Mouse (Mus musculus) heart, embryonic 10.5 days (tissue): ENCODE measurements at regions not wholly inside any gene's neighbourhood (a gene's known extent, or its start where the extent isn't known, plus 50 kb on each side); places are given as distances from the start of the nearest gene placed in this dataset.

ENCODE experiments used
- DNase-seq: peaks from one replicate; pipeline ENCODE4 v3.0.0-alpha.2; 2017; ENCODE audit warnings: low spot score
- H3K27ac ChIP-seq: fragments of 300-500 bp; sonication (generic); 2 replicates; pipeline ENCODE4 v1.5.1; 2016; ENCODE audit warnings: mild to moderate bottlenecking
- H3K27me3 ChIP-seq: fragments of 300-500 bp; sonication (generic); 2 replicates; pipeline ENCODE4 v1.6.1; 2016; ENCODE audit warnings: mild to moderate bottlenecking; ENCODE audit not compliant: poor library complexity, insufficient read depth, severe bottlenecking
- H3K36me3 ChIP-seq: fragments of 300-500 bp; sonication (generic); 2 replicates; pipeline ENCODE4 v1.6.1; 2016; ENCODE audit warnings: mild to moderate bottlenecking, moderate library complexity
- H3K4me1 ChIP-seq: fragments of 300-500 bp; sonication (generic); 2 replicates; pipeline ENCODE4 v1.6.1; 2016; ENCODE audit warnings: mild to moderate bottlenecking
- H3K4me3 ChIP-seq: fragments of 300-500 bp; sonication (generic); 2 replicates; pipeline ENCODE4 v1.5.1; 2016; ENCODE audit warnings: mild to moderate bottlenecking, moderate library complexity
- H3K9me3 ChIP-seq: fragments of 300-500 bp; sonication (generic); 2 replicates; pipeline ENCODE4 v1.6.1; 2016; ENCODE audit warnings: mild to moderate bottlenecking, moderate library complexity
- WGBS: fragments of 180-500 bp; shearing (Covaris S2); methylation state at CpG from one replicate; pipeline ENCODE4 v1.1.7; 2016; 5-methylcytosine and 5-hydroxymethylcytosine counted together

DNA sequence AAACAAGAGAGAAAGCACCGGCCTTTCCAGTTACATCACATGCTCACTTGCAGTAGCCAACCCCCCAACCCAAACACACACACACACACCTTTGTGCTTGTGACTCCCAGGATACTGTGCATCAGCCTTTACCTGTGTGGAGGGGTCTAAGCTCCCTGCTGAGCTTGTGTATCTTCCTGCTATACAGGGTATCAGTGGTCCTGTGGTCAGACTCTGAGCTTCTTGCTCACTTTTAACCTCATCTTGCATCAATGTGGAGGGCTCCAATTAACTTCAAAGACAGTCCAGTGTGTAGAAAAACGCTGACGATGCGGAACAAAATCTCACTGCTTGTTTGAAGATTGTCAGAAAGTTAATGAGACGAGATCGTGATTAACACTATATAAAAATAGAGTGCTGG lies 71.4 kb upstream of the Gypa start:
- H3K27me3 ChIP-seq: no peaks in the 10 kb centered on the region
- H3K4me1 ChIP-seq: no peaks in the 10 kb centered on the region
- H3K4me3 ChIP-seq: no peak overlapping the region
- H3K9me3 ChIP-seq: no peaks in the 10 kb centered on the region
- H3K27ac ChIP-seq: no peak overlapping the region
- H3K36me3 ChIP-seq: no peaks in the 10 kb centered on the region
- no peak for DNase-seq
- WGBS: 84% methylated on average over 6 of the region's 6 CpGs

DNA sequence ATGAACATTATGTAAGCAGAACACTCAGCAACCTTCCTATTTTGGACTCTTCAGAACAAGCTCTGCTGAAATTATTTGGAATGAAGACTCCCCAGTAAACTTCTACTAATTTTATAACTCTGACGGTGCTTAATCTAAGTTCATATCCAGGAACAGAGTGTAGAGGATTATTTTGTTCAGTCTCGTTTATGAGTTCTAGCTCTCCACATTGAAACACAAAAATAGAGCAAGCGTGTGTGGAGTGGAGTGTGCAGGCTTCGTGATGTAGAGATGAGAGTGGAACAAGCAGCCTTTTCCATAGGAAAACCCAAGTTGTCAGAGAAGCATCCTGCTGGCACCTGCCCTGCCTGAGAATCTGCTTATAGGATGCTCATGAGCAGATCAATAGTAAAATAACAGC lies 77.5 kb upstream of the Gypa start:
- no peak for DNase-seq
- WGBS: 84% methylated on average over 4 of the region's 4 CpGs
- Histone ChIP-seq H3K4me1 (no peaks in the 10 kb centered on the region), H3K36me3 (no peaks in the 10 kb centered on the region), H3K27me3 (no peaks in the 10 kb centered on the region), H3K9me3 (no peaks in the 10 kb centered on the region), H3K4me3 (no peak overlapping the region), H3K27ac (no peak overlapping the region)

DNA sequence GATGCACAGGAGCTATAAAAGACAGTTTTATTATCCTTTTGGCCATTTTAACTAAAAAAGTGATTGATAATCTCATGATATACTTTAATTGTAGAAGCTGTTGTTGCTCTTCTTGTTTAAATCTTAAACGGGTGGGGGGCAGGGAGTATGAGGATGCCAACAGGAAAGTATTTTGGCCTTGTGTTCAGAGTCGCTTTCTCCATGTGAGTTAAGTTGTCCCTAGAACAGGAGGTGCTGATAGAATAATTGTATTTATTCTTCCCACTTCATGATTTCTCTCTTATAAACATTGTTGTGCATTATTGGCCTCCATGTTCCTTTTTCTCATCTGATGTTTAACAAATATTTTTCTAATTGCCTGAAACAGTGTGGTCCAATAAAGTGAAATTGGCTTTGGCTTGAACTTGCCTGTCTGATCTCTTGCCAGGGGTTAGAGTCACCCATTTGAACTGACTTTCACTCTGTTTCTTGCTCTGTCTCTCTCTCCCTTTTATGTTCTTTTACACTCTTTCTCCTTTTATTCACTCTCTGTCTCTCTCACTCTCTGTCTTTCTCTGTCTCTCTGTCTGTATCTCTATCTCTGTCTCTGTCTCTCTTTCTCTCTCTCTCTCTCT lies 93.9 kb upstream of the Gypa start:
- no peaks in the 10 kb centered on the region for H3K9me3 ChIP-seq
- DNase-seq: no peak
- H3K4me1 ChIP-seq: no peaks in the 10 kb centered on the region
- H3K4me3 ChIP-seq: no peak overlapping the region
- H3K27ac ChIP-seq: no peak overlapping the region
- no peaks in the 10 kb centered on the region for H3K27me3 ChIP-seq
- no peaks in the 10 kb centered on the region for H3K36me3 ChIP-seq
- WGBS: 78% methylated on average over 2 of the region's 2 CpGs

DNA sequence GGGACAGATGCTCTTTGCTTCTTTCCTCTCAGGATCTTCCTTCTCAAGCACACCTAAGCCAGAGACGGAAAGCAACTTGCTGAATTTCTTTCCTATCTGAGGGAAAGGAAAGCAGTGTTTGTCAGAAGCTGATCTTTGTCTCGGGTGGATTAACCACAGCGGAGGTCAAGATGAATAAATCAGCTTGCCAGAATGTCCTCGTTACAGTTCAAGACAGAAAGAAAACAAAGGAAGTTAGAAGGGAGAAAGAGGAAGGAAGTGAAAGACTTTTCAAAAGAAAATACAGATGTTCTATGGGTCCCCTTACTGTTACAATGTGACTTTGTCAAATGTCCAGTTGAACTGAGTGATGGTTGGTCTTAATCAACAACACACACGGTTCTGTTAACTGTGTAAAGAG lies 98.6 kb upstream of the Gypa start:
- no peaks in the 10 kb centered on the region for H3K4me1 ChIP-seq
- no peaks in the 10 kb centered on the region for H3K27me3 ChIP-seq
- 44% methylated on average over 5 of the region's 5 CpGs for WGBS
- no peaks in the 10 kb centered on the region for H3K36me3 ChIP-seq
- DNase-seq: no peak
- no peaks in the 10 kb centered on the region for H3K9me3 ChIP-seq
- H3K27ac ChIP-seq: no peak overlapping the region
- no peak overlapping the region for H3K4me3 ChIP-seq

DNA sequence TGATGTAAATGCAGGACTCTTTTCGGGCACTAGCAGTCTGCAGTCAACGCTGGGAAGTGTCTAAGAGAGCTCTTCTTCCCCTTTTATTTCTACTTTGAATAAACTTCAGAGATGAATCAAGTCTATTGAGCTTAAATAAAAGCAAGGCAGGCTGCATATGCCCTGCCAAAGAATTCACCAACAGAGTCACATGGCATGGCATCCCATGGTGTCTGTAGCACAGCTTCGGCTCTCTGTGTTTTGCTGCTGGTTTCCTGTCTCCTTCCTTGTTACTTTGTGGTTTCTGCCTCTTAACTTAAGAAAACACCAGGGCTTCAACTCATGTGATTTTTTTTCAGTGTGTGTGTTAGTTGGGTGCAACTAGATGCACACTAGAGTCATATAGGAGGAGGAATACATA lies 100.5 kb upstream of the Gypa start:
- no peaks in the 10 kb centered on the region for H3K4me1 ChIP-seq
- WGBS: 84% methylated on average over 3 of the region's 3 CpGs
- DNase-seq: no peak
- no peak overlapping the region for H3K27ac ChIP-seq
- no peak overlapping the region for H3K4me3 ChIP-seq
- H3K9me3 ChIP-seq: no peaks in the 10 kb centered on the region
- H3K27me3 ChIP-seq: no peaks in the 10 kb centered on the region
- H3K36me3 ChIP-seq: no peaks in the 10 kb centered on the region

DNA sequence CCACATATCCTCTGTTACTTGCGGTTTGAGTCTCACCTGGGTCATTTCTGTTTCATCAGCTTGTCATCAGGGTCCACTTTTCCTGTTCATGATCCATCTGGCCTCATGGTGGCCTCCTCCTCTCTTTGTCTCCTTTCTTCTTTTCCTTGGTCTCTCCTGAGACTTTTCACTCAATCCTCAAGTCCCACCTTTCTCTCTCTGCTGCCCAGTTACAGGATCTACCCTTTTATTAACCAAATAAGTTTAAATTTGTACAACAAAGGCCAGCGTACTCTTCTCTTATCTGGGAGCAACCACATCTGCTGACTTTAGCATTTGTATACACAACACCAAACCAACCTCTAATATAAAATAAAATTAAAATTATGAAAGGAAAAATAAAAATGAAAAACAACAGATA lies 124.4 kb upstream of the Gypa start:
- Histone ChIP-seq H3K27ac (no peak overlapping the region), H3K36me3 (no peaks in the 10 kb centered on the region), H3K4me3 (no peak overlapping the region), H3K9me3 (no peaks in the 10 kb centered on the region), H3K4me1 (no peaks in the 10 kb centered on the region), H3K27me3 (no peaks in the 10 kb centered on the region)
- 90% methylated on average over 2 of the region's 2 CpGs for WGBS
- DNase-seq: no peak

DNA sequence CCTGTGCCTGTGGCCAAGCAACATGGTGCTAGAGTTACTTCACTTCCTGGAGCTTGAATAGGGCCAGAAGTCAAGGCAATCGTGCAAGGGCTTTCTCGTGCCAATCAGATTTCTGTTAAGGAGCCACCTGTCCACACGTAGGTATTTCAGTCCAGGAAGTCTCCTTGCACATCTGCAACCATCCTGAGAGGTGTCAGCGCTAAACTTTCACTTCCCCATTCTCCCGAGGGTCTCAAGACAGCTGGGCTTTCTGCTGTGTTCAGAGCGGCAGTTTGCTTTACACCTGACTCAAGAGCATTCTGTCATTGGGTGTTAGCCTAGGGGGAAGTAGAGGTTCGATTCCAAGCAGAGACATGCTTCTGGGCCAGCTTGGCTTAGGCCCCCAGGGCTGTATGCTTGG lies 129.5 kb upstream of the Gypa start:
- Histone ChIP-seq H3K27ac (no peak overlapping the region), H3K36me3 (no peaks in the 10 kb centered on the region), H3K27me3 (no peaks in the 10 kb centered on the region), H3K9me3 (no peaks in the 10 kb centered on the region), H3K4me1 (no peaks in the 10 kb centered on the region), H3K4me3 (no peak overlapping the region)
- 70% methylated on average over 7 of the region's 7 CpGs for WGBS
- no peak for DNase-seq

DNA sequence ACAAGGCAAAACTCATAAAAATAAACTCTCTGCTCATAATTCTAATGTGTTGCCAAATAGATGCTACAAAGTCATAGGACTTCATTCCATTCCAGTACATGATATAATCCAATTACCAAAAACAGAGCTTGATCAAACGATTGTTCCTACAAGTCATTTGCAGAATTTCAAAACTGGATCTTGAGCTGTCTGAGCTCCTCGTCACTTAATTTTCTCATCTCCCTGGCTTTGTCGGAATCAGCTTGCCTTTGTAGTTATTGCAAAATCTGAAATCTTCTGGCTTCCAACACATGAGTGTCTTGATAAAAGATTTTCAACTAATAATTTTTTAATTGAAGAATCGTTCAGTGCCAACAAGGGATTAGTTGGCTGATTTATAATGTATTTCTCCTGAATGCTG lies 150.3 kb upstream of the Gypa start:
- Histone ChIP-seq H3K4me1 (no peaks in the 10 kb centered on the region), H3K9me3 (no peaks in the 10 kb centered on the region), H3K4me3 (no peak overlapping the region), H3K27ac (no peak overlapping the region), H3K27me3 (no peaks in the 10 kb centered on the region), H3K36me3 (no peaks in the 10 kb centered on the region)
- WGBS: 88% methylated on average over 4 of the region's 4 CpGs
- no peak for DNase-seq

DNA sequence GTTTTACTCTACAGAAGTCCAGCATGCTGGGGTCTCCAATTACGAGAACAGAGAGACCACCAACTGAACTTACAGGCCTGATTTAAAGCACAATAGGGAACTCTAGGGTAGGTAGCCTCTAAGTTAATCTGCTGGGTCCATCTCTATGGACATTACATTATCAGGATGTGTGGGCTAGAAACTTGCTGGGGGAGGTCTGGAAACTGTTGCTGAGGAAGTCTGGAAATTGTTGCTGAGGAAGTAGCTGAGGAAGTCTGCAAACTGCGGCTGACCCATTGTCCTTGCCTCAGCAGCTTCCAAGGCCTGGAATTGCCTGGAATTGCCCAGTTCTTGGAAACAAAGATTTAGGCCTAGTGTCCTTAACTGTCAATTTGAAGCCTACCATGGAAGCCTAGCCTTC lies 155.7 kb upstream of the Gypa start:
- Histone ChIP-seq H3K9me3 (no peaks in the 10 kb centered on the region), H3K27me3 (no peaks in the 10 kb centered on the region), H3K4me3 (no peak overlapping the region), H3K27ac (no peak overlapping the region), H3K36me3 (no peaks in the 10 kb centered on the region), H3K4me1 (no peaks in the 10 kb centered on the region)
- DNase-seq: no peak
- 64% methylated on average over 2 of the region's 2 CpGs for WGBS

DNA sequence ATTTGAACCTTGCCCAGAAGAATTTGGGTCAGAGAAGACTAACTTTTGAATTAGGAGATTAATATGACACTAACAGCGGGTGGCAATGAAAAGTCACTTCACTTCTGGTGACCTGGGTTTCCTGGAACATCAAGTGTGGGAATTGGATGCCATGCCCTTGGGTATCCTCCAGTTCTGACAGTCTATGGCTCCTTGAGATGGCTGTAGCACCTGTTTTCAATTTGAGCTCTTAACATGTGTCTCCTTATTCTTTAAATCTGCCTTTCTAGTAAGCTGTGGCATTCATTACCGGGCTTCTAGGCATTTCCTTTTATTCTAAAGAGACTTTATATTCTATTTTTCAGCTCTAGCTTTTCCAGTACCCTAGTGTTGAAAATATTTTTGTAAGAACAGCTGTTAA lies 164.9 kb upstream of the Gypa start:
- H3K4me1 ChIP-seq: peaks cover 9% of the 10 kb centered on the region
- H3K36me3 ChIP-seq: no peaks in the 10 kb centered on the region
- no peak for DNase-seq
- H3K9me3 ChIP-seq: no peaks in the 10 kb centered on the region
- 65% methylated on average over 2 of the region's 2 CpGs for WGBS
- no peak overlapping the region for H3K4me3 ChIP-seq
- H3K27me3 ChIP-seq: no peaks in the 10 kb centered on the region
- H3K27ac ChIP-seq: no peak overlapping the region

DNA sequence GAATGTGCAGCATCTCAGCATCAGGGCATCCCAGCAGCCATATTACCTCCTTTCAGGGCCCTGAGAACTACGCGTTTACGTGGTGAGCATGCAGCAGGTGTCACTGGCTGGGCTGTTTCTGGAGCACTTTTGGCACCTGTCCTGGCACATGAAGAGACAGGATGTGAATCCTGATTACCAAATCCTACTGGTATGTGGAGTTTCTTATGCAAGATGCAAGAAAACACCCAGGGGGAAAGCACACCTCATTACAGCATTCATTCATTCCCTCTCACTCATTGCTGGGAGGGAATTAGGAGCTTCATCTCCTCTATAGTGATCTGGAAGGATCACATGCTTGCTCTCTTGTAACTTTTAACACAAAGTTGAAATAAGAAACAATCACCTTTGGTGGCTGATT lies 167.7 kb upstream of the Gypa start:
- no peak for DNase-seq
- H3K4me1 ChIP-seq: peaks cover 9% of the 10 kb centered on the region
- H3K27me3 ChIP-seq: no peaks in the 10 kb centered on the region
- H3K9me3 ChIP-seq: no peaks in the 10 kb centered on the region
- H3K27ac ChIP-seq: no peak overlapping the region
- H3K4me3 ChIP-seq: no peak overlapping the region
- H3K36me3 ChIP-seq: no peaks in the 10 kb centered on the region
- 96% methylated on average over 3 of the region's 3 CpGs for WGBS

DNA sequence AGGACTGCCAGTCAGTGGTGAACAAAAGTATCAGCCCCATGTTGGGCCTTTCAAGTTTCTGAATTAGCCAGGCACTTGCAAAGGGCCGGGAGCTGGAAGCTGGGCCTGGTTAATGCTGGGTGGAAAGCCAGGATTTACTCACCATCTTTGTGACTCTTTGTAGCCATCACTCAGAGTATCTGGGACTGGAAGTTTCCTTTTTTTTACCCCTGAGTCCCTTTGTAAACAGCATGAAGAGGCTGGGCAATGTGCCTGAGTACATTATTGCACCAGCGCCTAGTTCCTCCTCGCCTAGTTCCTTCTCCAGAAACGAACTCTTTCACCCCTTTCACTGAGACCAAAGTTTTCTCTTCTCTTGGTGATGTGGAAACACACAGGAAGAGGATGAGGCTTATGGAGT lies 168.4 kb upstream of the Gypa start:
- H3K27ac ChIP-seq: no peak overlapping the region
- no peaks in the 10 kb centered on the region for H3K36me3 ChIP-seq
- WGBS: 82% methylated on average over 4 of the region's 4 CpGs
- DNase-seq: no peak
- no peaks in the 10 kb centered on the region for H3K27me3 ChIP-seq
- H3K4me3 ChIP-seq: no peak overlapping the region
- H3K4me1 ChIP-seq: peaks cover 9% of the 10 kb centered on the region
- H3K9me3 ChIP-seq: no peaks in the 10 kb centered on the region

DNA sequence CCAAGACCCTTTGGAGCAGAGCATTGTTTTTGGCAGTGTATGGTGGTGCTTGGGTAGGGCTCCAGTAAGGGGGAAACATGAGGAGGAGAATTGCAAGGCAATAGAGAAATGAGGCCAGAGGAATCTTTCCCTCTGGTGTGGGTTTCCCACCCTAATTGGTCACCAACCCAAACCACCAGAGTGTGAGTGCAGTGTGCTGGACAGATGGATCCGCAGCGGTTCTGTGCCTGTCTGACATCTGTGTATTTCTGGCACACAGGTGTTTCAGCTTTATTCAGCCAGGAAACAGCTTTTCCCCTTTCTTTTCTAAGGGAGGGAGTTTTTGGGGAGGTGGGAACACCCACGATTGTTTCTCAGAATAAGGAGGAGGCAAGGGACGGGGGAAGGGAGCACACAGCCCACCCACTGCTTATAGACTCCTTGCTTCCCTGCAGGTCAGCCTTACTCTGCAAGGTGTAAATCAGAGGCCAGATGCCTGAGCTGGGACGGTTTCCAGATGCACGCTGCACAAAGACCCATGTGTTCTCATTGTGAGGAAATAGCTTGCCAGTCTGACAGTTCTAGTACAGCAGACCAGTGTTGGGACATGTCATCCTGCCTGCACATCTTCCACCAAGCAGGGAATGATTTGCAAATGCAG lies 175.2 kb upstream of the Gypa start:
- 40% methylated on average over 6 of the region's 6 CpGs for WGBS

DNA sequence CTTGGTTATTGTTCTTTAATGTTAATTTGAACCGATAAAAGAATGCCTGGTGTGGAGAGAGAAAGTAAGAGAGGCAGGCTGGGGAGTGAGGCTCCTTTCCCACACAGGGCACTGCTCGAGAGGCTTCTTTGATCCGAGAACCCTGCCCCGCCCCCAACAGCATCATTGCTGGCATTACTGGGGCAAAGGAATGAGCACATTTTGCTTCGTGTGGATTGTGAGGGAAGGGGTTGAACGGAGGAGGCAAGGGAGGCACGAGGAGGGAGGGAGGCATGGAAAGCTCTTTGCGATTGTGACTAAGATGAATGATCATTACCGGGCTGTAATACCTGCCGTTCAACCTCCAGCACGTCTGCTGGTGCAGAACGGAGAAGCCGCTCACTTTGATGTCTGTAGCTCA lies 178.2 kb upstream of the Gypa start:
- H3K27ac ChIP-seq: no peak overlapping the region

More for the DNA sequence above, 175.2 kb upstream of the Gypa start:
- H3K27ac ChIP-seq: no peak overlapping the region
- peaks cover 34% of the 10 kb centered on the region for H3K4me1 ChIP-seq
- DNase-seq: no peak
- no peaks in the 10 kb centered on the region for H3K9me3 ChIP-seq
- H3K4me3 ChIP-seq: no peak overlapping the region
- no peaks in the 10 kb centered on the region for H3K36me3 ChIP-seq
- no peaks in the 10 kb centered on the region for H3K27me3 ChIP-seq

More for the DNA sequence above, 178.2 kb upstream of the Gypa start:
- Histone ChIP-seq H3K4me3 (peak overlapping the region; percentile 16), H3K4me1 (peaks cover 39% of the 10 kb centered on the region), H3K36me3 (no peaks in the 10 kb centered on the region), H3K9me3 (no peaks in the 10 kb centered on the region), H3K27me3 (no peaks in the 10 kb centered on the region)
- no peak for DNase-seq
- 6% methylated on average over 13 of the region's 13 CpGs for WGBS
